Mouse (Mus musculus) olfactory bulb, adult 2 months (tissue): ENCODE data around the gene Spice1. TPM values are rescaled to one million over a fixed set of nuclear protein-coding genes. Genes with fewer than 3 reads are reported as not detected.
A peak's percentile ranks its signal among the peaks of the same experiment; 100 is the strongest.

Experiments
- H3K27ac ChIP-seq: fragments of 200-500 bp; 2 replicates; pipeline ENCODE4 v1.5.1; 2012; ENCODE audit warnings: low read depth, low read length; ENCODE audit not compliant: insufficient read depth
- H3K4me1 ChIP-seq: fragments of 200-500 bp; 2 replicates; pipeline ENCODE4 v1.6.1; 2012; ENCODE audit warnings: low read length; ENCODE audit not compliant: control insufficient read depth, insufficient read depth
- H3K4me3 ChIP-seq: fragments of 200-500 bp; 2 replicates; pipeline ENCODE4 v1.5.1; 2012; ENCODE audit warnings: mild to moderate bottlenecking, low read depth, low read length, moderate library complexity; ENCODE audit not compliant: insufficient read depth
- CTCF ChIP-seq: fragments of 200-500 bp; IDR thresholded peaks from 2 replicates; pipeline ENCODE4 v1.5.1; 2012; ENCODE audit warnings: low read depth, mild to moderate bottlenecking, low read length, moderate library complexity; ENCODE audit not compliant: insufficient read depth
- POLR2A ChIP-seq: fragments of 200-500 bp; IDR thresholded peaks from 2 replicates; pipeline ENCODE4 v1.6.1; 2012; ENCODE audit warnings: mild to moderate bottlenecking, low read depth, low read length, moderate library complexity; ENCODE audit not compliant: insufficient read depth
- WGBS: fragments of 180-500 bp; shearing (Covaris S2); methylation state at CpG from one replicate; pipeline ENCODE4 v1.1.7; 2018; 5-methylcytosine and 5-hydroxymethylcytosine counted together
- polyA plus RNA-seq: library from polyadenylated mRNA; stranded (reverse); fragments of >200 nt; gene quantifications from 2 replicates; pipeline ENCODE4 v1.2.4, GENCODE M21; 2012; ENCODE audit warnings: low replicate concordance; ENCODE audit not compliant: missing spikeins, insufficient read depth, insufficient read length

Gene Spice1
- polyA plus RNA-seq, 1 experiment = not detected

DNA sequence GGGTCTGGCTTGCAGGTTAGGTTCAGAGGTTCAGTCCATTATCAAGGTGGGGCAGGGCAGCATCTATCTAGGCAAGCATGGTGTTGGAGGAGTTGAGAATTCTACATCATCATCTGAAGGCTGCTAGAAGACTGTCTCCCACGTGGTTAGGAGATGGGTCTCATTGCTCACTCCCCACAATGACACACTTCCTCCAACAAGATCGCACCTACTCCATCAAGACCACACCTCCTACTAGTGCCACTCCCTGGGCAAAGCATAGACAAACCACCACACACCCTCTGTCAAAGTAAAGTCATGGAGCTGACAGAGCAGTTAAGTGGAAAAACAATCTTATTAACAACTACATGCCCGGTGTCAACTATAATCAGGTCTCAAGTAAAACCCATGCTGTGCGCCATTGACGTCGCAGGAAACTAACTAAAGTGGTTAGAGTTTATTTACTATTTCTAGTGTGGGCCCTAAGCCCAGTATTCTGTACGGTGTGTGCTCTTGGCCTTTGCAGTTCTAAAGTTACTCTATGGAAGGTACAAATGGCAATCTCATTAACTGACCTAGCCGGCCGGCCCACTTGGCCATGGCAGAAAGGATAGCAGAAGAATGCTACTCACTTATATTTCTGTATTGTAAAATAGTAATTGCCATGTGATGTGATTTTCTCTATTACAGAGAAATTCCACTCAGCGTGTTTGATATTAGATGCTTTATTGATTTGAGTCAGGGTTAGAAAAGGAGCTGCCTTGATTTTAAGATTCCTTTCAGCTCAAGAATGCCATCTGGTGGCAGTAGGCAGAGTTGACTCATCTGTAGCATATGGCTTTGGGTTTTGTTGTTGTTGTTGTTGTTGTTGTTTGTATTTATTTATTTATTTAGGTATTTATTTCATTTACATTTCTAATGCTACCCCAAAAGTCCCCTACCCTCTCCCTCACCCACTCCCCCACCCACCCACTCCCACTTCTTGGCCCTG is 15.3 kb downstream of the Spice1 start:
- H3K4me1 ChIP-seq = no peaks in the 10 kb centered on the region
- H3K27ac ChIP-seq = no peak overlapping the region
- H3K4me3 ChIP-seq = no peak overlapping the region
- WGBS = 84% methylated on average over 10 of the region's 10 CpGs
- no peak for TF ChIP-seq CTCF

DNA sequence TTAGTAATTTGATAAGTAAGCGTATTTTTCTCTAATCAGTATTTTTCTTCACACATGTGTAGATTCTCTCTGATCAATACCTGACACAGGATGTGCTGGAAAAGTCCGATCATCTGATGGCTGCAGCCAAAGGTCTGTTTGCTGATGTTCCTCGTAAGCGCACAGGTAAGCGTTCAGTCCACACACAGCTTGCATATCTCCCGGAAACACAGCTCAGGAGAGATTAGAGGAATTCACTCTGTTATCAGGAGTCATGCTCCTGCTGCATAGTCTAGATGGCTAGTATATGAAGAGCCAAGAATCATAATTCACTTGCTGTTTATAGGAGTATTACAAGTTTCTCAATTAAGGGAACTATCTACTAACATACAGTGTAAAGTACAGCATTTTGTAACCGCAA is 18.6 kb downstream of the Spice1 start:
- 94% methylated on average over 7 of the region's 7 CpGs for WGBS
- H3K4me3 ChIP-seq = no peak overlapping the region
- H3K27ac ChIP-seq = no peak overlapping the region
- TF ChIP-seq CTCF (no peak), POLR2A (no peak)
- H3K4me1 ChIP-seq = no peaks in the 10 kb centered on the region

DNA sequence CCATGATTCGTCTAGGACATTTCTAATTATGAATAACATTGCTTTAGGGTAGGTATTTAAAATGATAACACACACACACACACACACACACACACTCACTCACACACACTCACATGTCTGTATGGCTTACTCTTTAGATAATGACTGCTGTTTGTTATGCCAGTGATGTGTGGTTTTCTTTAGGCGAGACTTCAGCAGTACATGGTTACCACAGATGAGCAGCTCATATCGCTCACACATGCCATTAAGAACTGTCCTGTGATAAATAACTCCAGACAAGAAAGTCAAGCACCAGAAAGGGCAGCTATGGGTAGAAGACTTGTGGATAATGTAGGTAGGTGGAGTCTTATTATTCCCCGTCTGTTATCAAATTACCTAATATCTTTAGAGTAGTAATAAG is 28.5 kb downstream of the Spice1 start:
- TF ChIP-seq CTCF = no peak
- no peak for TF ChIP-seq POLR2A
- WGBS = 94% methylated on average over 4 of the region's 4 CpGs

DNA sequence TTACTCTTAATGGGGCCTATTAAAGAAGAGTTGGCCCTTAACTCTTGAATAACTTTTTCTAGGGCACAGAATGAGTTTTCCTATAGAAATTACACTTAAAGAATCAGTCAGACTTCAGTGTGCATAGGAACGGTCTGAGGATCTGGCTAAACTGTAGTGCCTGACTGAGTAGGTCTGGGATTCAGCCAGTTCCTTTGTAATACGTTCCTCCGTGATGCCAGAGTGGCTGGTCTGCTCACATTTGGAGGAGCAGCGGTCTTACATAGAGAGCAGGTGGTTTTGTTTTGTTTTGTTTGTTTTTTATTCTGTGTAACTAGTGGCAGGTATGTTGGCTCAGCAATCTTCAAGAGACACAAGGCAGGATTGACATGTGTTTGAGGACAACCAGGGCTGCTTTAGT is 33.1 kb downstream of the Spice1 start:
- TF ChIP-seq CTCF = no peak
- TF ChIP-seq POLR2A = no peak
- Histone ChIP-seq H3K4me3 (no peak overlapping the region), H3K4me1 (no peaks in the 10 kb centered on the region; the same call in 1 of the 2 replicates), H3K27ac (no peak overlapping the region)
- WGBS = 64% methylated on average over 4 of the region's 4 CpGs

More for the DNA sequence above, 28.5 kb downstream of the Spice1 start:
- H3K4me3 ChIP-seq = no peak overlapping the region
- H3K4me1 ChIP-seq = no peaks in the 10 kb centered on the region; the same call in 1 of the 2 replicates
- H3K27ac ChIP-seq = no peak overlapping the region

- TF ChIP-seq POLR2A (no peak), CTCF (no peak)
- Histone ChIP-seq H3K27ac (no peak overlapping the region), H3K4me3 (no peak overlapping the region), H3K4me1 (no peaks in the 10 kb centered on the region; the same call in 1 of the 2 replicates)
- WGBS = 17% methylated on average over 5 of the region's 5 CpGs
These were observed 34.7 kb downstream of the Spice1 start for GRCm38 (mm10) chr16:44381578-44381977.

DNA sequence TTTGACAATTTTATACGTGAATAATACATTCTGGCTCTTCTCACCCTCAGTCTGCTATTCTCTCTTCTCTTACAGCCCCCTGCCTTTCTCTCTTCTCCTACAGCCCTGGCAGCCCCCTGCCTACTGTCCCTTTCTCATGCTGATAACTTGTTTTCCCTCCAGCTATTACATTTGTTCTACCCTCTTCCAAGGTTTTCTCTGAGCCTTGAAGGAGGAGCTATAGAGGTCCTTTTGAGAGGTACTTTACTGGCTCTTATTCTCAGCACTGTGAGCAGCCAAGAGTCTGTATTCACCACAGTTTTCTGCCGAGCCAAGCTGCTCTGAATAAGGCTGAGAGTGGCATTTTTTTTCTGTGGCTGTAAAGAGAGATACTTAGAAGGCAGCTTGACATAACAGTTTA is 36.6 kb downstream of the Spice1 start:
- Histone ChIP-seq H3K4me3 (no peak overlapping the region), H3K27ac (no peak overlapping the region), H3K4me1 (no peaks in the 10 kb centered on the region; the same call in 1 of the 2 replicates)
- TF ChIP-seq CTCF (no peak), POLR2A (no peak)
- 33% methylated on average over 2 of the region's 2 CpGs for WGBS

DNA sequence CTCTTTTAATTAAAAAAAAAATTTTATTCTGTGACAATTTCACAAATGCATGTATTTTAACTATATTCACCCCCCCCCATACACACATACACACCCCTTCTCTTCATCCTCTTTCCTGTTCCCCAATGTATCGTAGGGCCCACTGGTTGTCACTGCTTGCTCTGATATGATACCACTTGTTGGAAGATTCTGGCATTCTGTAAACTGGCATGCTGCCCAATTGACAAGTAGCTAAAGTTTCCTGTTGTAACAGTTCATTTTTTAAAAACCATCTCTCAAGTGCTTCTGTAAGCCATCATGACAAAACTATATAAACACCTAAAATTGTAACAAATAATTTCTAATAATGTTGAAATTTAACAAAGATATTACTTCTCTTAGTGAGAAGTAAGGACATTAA is 37.3 kb downstream of the Spice1 start:
- Histone ChIP-seq H3K27ac (no peak overlapping the region), H3K4me3 (no peak overlapping the region), H3K4me1 (no peaks in the 10 kb centered on the region; the same call in 1 of the 2 replicates)
- WGBS = 90% methylated on average over 1 of the region's 1 CpGs
- TF ChIP-seq CTCF = no peak
- no peak for TF ChIP-seq POLR2A

DNA sequence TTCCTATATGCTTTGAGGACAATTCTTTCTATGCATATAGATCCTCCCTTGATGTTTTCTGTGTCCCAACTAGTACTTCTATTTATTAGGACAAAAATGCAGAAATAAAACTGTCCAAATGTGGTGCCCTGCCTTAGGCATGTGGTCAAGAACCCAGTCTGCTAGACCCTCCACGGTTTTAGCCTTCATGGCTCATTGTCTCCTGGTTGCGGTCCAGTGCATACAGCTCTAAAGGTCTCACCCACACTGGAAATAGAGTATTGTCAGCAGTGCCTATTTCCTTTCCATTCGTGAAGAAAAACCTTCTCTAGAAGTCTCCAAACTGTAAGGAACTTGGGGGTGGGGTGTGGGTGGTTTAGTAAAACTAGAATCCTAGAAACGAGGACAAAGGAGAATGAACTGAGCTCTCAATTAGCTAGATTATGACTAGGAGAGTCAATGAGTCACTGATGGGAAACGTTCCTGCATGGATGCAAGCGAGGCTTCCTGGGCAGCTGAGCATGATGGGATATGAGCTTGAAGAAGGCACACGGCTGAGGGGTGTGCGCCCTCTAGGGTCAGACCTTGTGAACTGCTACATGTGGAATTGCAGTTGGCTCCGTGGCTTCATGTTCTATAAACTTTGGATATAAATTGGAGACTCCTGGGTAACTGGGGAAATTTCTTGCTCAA is 45.1 kb downstream of the Spice1 start:
- peaks cover 7% of the 10 kb centered on the region for H3K4me1 ChIP-seq
- no peak overlapping the region for H3K27ac ChIP-seq
- no peak overlapping the region for H3K4me3 ChIP-seq
- TF ChIP-seq POLR2A (no peak), CTCF (peak; percentile 52; the same call in 1 of the 2 replicates)
- WGBS = 17% methylated on average over 9 of the region's 9 CpGs
